Mouse (Mus musculus): ENCODE measurements around the gene Zfp367. TPM values are rescaled to one million over a fixed set of nuclear protein-coding genes. Genes with fewer than 3 reads are reported as not detected.

Zfp367 gene
- polyA plus RNA-seq, 1 experiment, result 21.2 TPM

- Histone ChIP-seq H3K4me1 (ENCODE audit: control insufficient read depth, insufficient read depth, low read length) (peaks cover 4% of the 10 kb centered on the region; the same call in 1 of the 2 replicates), H3K4me3 (ENCODE audit: insufficient read depth, low read length) (peak within 1 kb of the TSS; percentile 72), H3K27ac (ENCODE audit: insufficient read depth, low read length) (peak within 1 kb of the TSS; percentile 42; the same call in 1 of the 2 replicates)
- TF ChIP-seq CTCF (IDR thresholded peaks at IDR 0.05; ENCODE audit: borderline replicate concordance, insufficient read depth, low read length) (no peak), POLR2A (IDR thresholded peaks at IDR 0.05; ENCODE audit: low read depth, low read length) (peak; percentile 91)
Measured at GRCm38 (mm10) chr13:64161548-64161915, 8.5 kb upstream of the Zfp367 start, which contains the start of gene Habp4. Habp4 (plus strand) TSS chr13:64161824.

DNA sequence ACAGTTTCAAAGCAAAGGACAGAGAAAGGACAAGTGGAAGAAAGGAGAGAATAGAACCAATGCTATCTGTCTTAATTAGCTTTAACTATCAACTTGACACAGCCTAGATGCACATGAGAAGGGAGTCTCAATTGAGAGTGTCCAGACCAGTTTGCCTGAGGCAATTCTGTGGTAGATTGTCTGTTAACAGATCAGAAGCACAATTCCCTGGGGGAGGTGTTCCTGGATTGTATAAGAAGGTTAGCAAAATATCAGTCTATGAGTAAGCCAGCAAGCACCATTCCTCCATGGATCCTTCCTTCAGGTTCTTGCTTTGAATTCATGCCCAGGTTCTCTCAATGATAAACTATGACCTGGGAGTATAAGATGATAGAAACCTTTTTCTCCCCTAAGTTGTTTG lies 4.0 kb upstream of the Zfp367 start:
- Histone ChIP-seq H3K4me1 (ENCODE audit: control insufficient read depth, insufficient read depth, low read length) (peaks cover 3% of the 10 kb centered on the region), H3K27ac (ENCODE audit: insufficient read depth, low read length) (no peak overlapping the region), H3K4me3 (ENCODE audit: insufficient read depth, low read length) (no peak overlapping the region)
- TF ChIP-seq POLR2A (IDR thresholded peaks at IDR 0.05; ENCODE audit: low read depth, low read length) (no peak), CTCF (IDR thresholded peaks at IDR 0.05; ENCODE audit: borderline replicate concordance, insufficient read depth, low read length) (no peak)

- TF ChIP-seq CTCF (IDR thresholded peaks at IDR 0.05; ENCODE audit: borderline replicate concordance, insufficient read depth, low read length) (no peak), POLR2A (IDR thresholded peaks at IDR 0.05; ENCODE audit: low read depth, low read length) (no peak)
- Histone ChIP-seq H3K27ac (ENCODE audit: insufficient read depth, low read length) (peak overlapping the region; percentile 81; the same call in 1 of the 2 replicates), H3K4me1 (ENCODE audit: control insufficient read depth, insufficient read depth, low read length) (peaks cover 5% of the 10 kb centered on the region), H3K4me3 (ENCODE audit: insufficient read depth, low read length) (no peak overlapping the region)
Measured at GRCm38 (mm10) chr13:64155171-64155571, 2.2 kb upstream of the Zfp367 start.

GRCm38 (mm10) chr13:64154651-64155050 lies 1.6 kb upstream of the Zfp367 start:
- Histone ChIP-seq H3K27ac (ENCODE audit: insufficient read depth, low read length) (peak overlapping the region; percentile 81), H3K4me1 (ENCODE audit: control insufficient read depth, insufficient read depth, low read length) (peaks cover 7% of the 10 kb centered on the region), H3K4me3 (ENCODE audit: insufficient read depth, low read length) (no peak overlapping the region)
- TF ChIP-seq CTCF (IDR thresholded peaks at IDR 0.05; ENCODE audit: borderline replicate concordance, insufficient read depth, low read length), result no peak
- no peak for TF ChIP-seq POLR2A (IDR thresholded peaks at IDR 0.05; ENCODE audit: low read depth, low read length)

DNA sequence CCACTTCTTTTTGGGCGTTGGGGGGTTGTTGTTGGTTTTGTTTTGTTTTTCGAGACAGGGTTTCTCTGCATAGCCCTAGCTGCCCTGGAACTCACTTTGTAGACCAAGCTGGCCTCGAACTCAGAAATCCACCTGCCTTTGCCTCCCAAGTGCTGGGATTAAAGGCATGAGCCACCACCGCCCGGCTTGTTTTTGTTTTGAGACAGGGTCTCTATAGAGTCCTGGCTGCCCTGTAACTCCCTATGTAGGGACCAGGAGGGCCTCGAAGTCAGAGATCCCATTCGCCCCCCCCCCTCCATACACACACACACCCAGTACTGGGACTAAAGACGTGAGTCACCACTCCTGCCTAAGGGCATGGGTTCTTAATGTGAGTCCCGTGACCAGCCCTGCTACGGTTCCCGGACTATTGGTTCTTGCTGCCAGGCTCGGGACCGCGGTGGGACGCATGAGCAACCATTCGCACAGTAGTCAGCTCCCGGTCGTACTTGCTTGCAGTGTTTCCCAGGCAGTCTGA lies 807 bp upstream of the Zfp367 start:
- H3K27ac ChIP-seq (ENCODE audit: insufficient read depth, low read length), result peak overlapping the region; percentile 90
- TF ChIP-seq CTCF (IDR thresholded peaks at IDR 0.05; ENCODE audit: borderline replicate concordance, insufficient read depth, low read length), result no peak
- TF ChIP-seq POLR2A (IDR thresholded peaks at IDR 0.05; ENCODE audit: low read depth, low read length), result peak; percentile 66

GRCm38 (mm10) chr13:64152671-64153082 lies 325 bp downstream of the Zfp367 start:
- Histone ChIP-seq H3K4me3 (ENCODE audit: insufficient read depth, low read length) (peak overlapping the region; percentile 63), H3K4me1 (ENCODE audit: control insufficient read depth, insufficient read depth, low read length) (peaks cover 7% of the 10 kb centered on the region), H3K27ac (ENCODE audit: insufficient read depth, low read length) (peak overlapping the region; percentile 60)
- TF ChIP-seq POLR2A (IDR thresholded peaks at IDR 0.05; ENCODE audit: low read depth, low read length) (no peak), CTCF (IDR thresholded peaks at IDR 0.05; ENCODE audit: borderline replicate concordance, insufficient read depth, low read length) (no peak)

More for the DNA sequence above, 807 bp upstream of the Zfp367 start:
- Histone ChIP-seq H3K4me1 (ENCODE audit: control insufficient read depth, insufficient read depth, low read length) (peaks cover 7% of the 10 kb centered on the region), H3K4me3 (ENCODE audit: insufficient read depth, low read length) (peak overlapping the region; percentile 17; the same call in 1 of the 2 replicates)

- peak; percentile 49 for TF ChIP-seq POLR2A (IDR thresholded peaks at IDR 0.05; ENCODE audit: low read depth, low read length)
- no peak for TF ChIP-seq CTCF (IDR thresholded peaks at IDR 0.05; ENCODE audit: borderline replicate concordance, insufficient read depth, low read length)
- Histone ChIP-seq H3K27ac (ENCODE audit: insufficient read depth, low read length) (peak overlapping the region; percentile 60), H3K4me3 (ENCODE audit: insufficient read depth, low read length) (peak overlapping the region; percentile 63), H3K4me1 (ENCODE audit: control insufficient read depth, insufficient read depth, low read length) (peaks cover 7% of the 10 kb centered on the region)
Measured at GRCm38 (mm10) chr13:64152241-64152669, 747 bp downstream of the Zfp367 start.

DNA sequence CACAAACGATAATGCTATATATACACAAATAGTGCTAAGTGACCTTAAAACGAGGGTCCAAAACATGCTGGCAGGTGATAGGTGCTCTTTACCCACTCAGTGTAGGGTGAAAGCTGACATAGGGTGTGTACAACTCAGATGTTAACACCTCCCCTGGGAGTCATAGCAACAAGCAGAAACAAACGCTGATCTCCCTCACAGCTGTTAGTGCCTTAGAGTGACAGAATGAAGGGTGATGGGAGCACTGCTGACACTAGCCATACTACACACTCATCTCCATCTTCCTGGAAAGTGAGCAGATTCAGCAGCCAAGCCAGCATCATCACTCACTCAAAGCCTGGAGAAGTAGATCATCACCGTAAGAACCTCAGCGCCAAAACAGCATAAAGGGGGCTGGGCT lies 2.9 kb downstream of the Zfp367 start:
- peaks cover 3% of the 10 kb centered on the region; the same call in 1 of the 2 replicates for H3K4me1 ChIP-seq (ENCODE audit: control insufficient read depth, insufficient read depth, low read length)
- no peak overlapping the region for H3K27ac ChIP-seq (ENCODE audit: insufficient read depth, low read length)
- H3K4me3 ChIP-seq (ENCODE audit: insufficient read depth, low read length), result no peak overlapping the region
- TF ChIP-seq CTCF (IDR thresholded peaks at IDR 0.05; ENCODE audit: borderline replicate concordance, insufficient read depth, low read length), result no peak
- no peak for TF ChIP-seq POLR2A (IDR thresholded peaks at IDR 0.05; ENCODE audit: low read depth, low read length)

GRCm38 (mm10) chr13:64129616-64130375 lies 23.2 kb downstream of the Zfp367 start:
- Histone ChIP-seq H3K4me3 (ENCODE audit: insufficient read depth, low read length) (peak overlapping the region; percentile 41), H3K27ac (ENCODE audit: insufficient read depth, low read length) (peak overlapping the region; percentile 45), H3K4me1 (ENCODE audit: control insufficient read depth, insufficient read depth, low read length) (no peaks in the 10 kb centered on the region; the same call in 1 of the 2 replicates)
- TF ChIP-seq CTCF (IDR thresholded peaks at IDR 0.05; ENCODE audit: borderline replicate concordance, insufficient read depth, low read length), result peak; percentile 59; the same call in 1 of the 2 replicates
- TF ChIP-seq POLR2A (IDR thresholded peaks at IDR 0.05; ENCODE audit: low read depth, low read length), result peak; percentile 43; the same call in 1 of the 2 replicates
